Mouse (Mus musculus) erythroblast, embryonic 14.5 days (primary cell): ENCODE measurements around the gene Coq5. TPM values are rescaled to one million over a fixed set of nuclear protein-coding genes. Genes with fewer than 3 reads are reported as not detected.

Source experiments
- H3K27me3 ChIP-seq: 2 replicates; pipeline ENCODE4 v1.6.1; 2012; ENCODE audit warnings: inconsistent platforms; ENCODE audit not compliant: control insufficient read depth
- H3K36me3 ChIP-seq: 2 replicates; pipeline ENCODE4 v1.6.1; 2012; ENCODE audit warnings: mild to moderate bottlenecking, inconsistent platforms; ENCODE audit not compliant: control insufficient read depth
- H3K4me1 ChIP-seq: 2 replicates; pipeline ENCODE4 v1.6.1; 2012; ENCODE audit warnings: inconsistent platforms; ENCODE audit not compliant: control insufficient read depth
- H3K4me3 ChIP-seq: replicated peaks from 2 replicates; pipeline ENCODE3; 2012; ENCODE audit warnings: moderate library complexity, mild to moderate bottlenecking, inconsistent platforms
- H3K9me3 ChIP-seq: 2 replicates; pipeline ENCODE4 v1.6.1; 2012; ENCODE audit warnings: low read length, inconsistent platforms, mixed read lengths; ENCODE audit not compliant: control insufficient read depth
- GATA1 ChIP-seq: IDR thresholded peaks from 2 replicates; pipeline ENCODE4 v1.6.1; 2012; ENCODE audit warnings: low read length, inconsistent platforms, mixed read lengths
- TAL1 ChIP-seq: IDR thresholded peaks from 3 replicates; pipeline ENCODE4 v1.6.1; 2012; ENCODE audit warnings: low read length, inconsistent platforms, mixed read lengths
- polyA plus RNA-seq: library from polyadenylated mRNA; stranded (reverse); fragments of >175 nt; gene quantifications from 2 replicates; pipeline ENCODE4 v1.2.3, GENCODE M21; 2012

Coq5 gene
- polyA plus RNA-seq, 1 experiment, result 1.6 TPM

DNA sequence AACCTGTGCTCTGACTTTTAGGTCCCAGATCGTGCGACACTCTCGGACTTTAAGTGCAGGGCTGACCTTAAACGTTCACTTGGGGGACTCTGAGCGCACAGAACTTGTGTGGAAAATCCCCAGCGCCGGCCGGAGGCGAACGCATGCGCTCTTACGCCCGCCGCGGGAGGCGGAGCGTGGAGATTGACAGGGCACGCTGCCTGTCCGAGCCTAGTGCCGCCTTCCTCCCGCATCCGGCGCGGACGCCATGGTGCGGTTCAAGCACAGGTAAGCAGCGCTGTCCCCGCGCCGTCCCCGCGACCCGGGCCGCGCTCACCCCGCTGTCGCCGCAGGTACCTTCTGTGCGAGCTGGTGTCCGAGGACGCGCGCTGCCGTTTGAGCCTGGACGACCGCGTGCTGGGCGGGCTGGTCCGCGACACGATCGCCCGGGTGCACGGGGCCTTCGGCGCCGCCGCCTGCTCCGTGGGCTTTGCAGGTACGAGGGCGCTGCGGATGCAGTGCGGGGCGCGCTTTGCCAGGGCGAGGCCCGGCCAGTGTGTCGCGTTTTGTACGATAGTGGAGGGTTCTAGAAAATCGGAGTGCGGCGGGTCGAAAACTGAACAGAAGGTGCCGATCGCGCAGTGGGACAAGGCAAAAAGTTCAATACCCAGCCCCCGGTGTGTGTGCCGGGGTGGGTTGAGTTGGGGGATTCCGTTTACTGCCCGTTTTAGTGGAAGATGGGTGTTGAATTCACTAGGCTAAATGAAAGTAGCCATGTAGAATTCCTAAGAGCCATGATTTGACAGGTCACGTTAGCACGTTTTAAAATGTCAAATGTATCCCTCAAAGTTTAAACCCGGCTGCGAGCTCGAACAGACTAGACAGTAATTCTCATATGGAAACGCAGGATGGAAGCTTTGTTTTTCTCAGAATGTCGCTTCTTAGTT, 41.4 kb upstream of the Coq5 start:
- H3K9me3 ChIP-seq, result no peaks in the 10 kb centered on the region; the same call in 1 of the 2 replicates
- TF ChIP-seq GATA1, result no peak
- TF ChIP-seq TAL1, result no peak
- H3K4me1 ChIP-seq, result peaks cover 44% of the 10 kb centered on the region
- H3K27me3 ChIP-seq, result peaks cover 31% of the 10 kb centered on the region
- H3K36me3 ChIP-seq, result peaks cover 46% of the 10 kb centered on the region
- H3K4me3 ChIP-seq, result peak overlapping the region; percentile 98

GRCm38 (mm10) chr5:115238729-115239195, 40.7 kb upstream of the Coq5 start:
- Histone ChIP-seq H3K9me3 (no peaks in the 10 kb centered on the region; the same call in 1 of the 2 replicates), H3K4me1 (peaks cover 44% of the 10 kb centered on the region), H3K36me3 (peaks cover 53% of the 10 kb centered on the region), H3K4me3 (peak overlapping the region; percentile 98), H3K27me3 (peaks cover 24% of the 10 kb centered on the region)
- TF ChIP-seq TAL1, result no peak
- no peak for TF ChIP-seq GATA1

DNA sequence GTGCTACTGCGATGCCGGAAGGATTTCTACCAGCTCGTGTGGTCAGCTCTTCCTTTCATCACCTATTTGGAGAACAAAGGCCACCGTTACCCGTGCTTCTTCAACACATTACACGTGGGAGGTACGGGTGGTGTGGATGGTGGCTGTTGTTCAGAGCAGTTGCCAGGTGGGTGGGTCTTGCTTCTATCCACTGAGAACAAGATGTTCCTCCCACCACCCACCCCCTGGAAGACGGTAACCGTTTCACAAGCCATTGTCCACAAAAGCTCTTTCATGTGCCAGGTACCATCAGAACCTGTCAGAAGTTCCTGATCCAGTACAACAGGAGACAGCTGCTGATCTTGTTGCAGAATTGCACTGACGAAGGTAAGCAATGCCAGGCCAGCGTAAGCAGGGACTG, 39.3 kb upstream of the Coq5 start:
- H3K27me3 ChIP-seq, result peaks cover 10% of the 10 kb centered on the region
- H3K4me3 ChIP-seq, result no peak overlapping the region
- peaks cover 68% of the 10 kb centered on the region for H3K36me3 ChIP-seq
- H3K9me3 ChIP-seq, result no peaks in the 10 kb centered on the region; the same call in 1 of the 2 replicates
- peaks cover 39% of the 10 kb centered on the region for H3K4me1 ChIP-seq
- TF ChIP-seq TAL1, result no peak
- TF ChIP-seq GATA1, result no peak

DNA sequence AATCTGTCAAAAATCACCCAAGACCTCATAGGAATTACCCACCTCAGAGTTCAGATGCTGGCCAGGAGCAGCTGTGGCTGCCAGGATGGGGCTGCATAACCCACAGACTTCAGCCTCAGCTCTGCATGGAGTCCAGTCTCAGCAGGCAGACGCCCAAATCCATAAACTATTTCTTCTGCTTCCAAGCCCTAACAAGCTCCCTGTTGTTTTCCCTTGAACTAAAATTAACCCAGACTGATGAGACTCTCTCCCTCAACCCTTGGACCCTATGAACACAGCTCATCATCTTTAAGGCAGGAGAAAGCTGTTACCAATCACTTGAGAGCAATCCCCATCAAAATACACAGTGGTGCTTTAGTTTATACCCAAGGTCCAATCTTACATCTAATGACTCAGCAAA, 24.0 kb upstream of the Coq5 start:
- no peaks in the 10 kb centered on the region for H3K9me3 ChIP-seq
- no peaks in the 10 kb centered on the region for H3K27me3 ChIP-seq
- no peak for TF ChIP-seq TAL1
- TF ChIP-seq GATA1, result no peak
- no peak overlapping the region for H3K4me3 ChIP-seq
- peaks cover 35% of the 10 kb centered on the region for H3K4me1 ChIP-seq
- H3K36me3 ChIP-seq, result peaks cover 80% of the 10 kb centered on the region

- H3K27me3 ChIP-seq, result no peaks in the 10 kb centered on the region
- H3K9me3 ChIP-seq, result no peaks in the 10 kb centered on the region
- no peak overlapping the region for H3K4me3 ChIP-seq
- TF ChIP-seq TAL1 (no peak), GATA1 (no peak)
- H3K36me3 ChIP-seq, result peaks cover 82% of the 10 kb centered on the region
- peaks cover 49% of the 10 kb centered on the region for H3K4me1 ChIP-seq
Measured at GRCm38 (mm10) chr5:115256909-115257546, 22.4 kb upstream of the Coq5 start.

DNA sequence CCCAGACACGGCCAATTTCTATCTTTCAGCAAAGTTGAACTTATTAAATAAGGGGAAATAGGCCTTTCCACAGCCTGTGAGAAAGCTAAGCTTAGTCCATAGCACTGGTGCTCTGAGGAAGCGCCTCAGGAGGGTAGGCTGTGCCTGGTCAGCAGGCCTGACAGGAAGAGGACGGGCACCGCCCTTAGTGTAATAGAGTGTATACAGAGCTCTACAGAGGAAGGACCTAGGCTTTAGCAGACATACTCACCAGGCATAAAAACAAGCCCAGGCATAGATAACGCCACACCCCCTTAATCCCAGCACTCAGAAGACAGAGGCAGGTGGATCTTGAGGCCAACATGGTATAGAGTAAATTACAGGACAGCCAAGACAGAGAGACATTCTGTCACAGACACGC, 19.1 kb upstream of the Coq5 start:
- TF ChIP-seq TAL1 (no peak), GATA1 (no peak)
- Histone ChIP-seq H3K4me3 (no peak overlapping the region), H3K27me3 (no peaks in the 10 kb centered on the region), H3K4me1 (peaks cover 78% of the 10 kb centered on the region), H3K9me3 (no peaks in the 10 kb centered on the region), H3K36me3 (peaks cover 97% of the 10 kb centered on the region)

GRCm38 (mm10) chr5:115261141-115261540, 18.3 kb upstream of the Coq5 start:
- no peaks in the 10 kb centered on the region for H3K9me3 ChIP-seq
- peaks cover 97% of the 10 kb centered on the region for H3K36me3 ChIP-seq
- H3K4me3 ChIP-seq, result no peak overlapping the region
- TF ChIP-seq TAL1 (no peak), GATA1 (no peak)
- no peaks in the 10 kb centered on the region for H3K27me3 ChIP-seq
- peaks cover 79% of the 10 kb centered on the region for H3K4me1 ChIP-seq

DNA sequence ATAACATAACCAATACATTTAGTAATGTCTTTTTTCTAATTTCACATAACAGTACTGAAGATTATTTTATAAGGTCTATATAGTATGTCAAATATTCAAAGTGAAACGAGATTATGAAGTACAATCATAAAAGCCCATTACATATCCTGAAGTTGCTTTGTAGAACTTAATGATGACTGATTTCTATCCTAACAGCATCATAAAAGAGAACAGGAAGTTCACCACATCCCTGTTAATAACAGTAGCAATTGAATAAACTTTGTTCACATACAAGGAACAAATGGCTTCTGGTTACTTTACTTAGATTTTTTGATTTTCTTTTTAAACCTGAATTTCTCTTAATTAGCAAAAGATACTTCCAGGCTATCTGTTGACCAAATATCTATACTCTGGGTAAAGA, 17.6 kb upstream of the Coq5 start:
- Histone ChIP-seq H3K4me1 (peaks cover 80% of the 10 kb centered on the region), H3K4me3 (no peak overlapping the region), H3K36me3 (peaks cover 97% of the 10 kb centered on the region), H3K27me3 (no peaks in the 10 kb centered on the region), H3K9me3 (no peaks in the 10 kb centered on the region)
- TF ChIP-seq GATA1 (no peak), TAL1 (no peak)

DNA sequence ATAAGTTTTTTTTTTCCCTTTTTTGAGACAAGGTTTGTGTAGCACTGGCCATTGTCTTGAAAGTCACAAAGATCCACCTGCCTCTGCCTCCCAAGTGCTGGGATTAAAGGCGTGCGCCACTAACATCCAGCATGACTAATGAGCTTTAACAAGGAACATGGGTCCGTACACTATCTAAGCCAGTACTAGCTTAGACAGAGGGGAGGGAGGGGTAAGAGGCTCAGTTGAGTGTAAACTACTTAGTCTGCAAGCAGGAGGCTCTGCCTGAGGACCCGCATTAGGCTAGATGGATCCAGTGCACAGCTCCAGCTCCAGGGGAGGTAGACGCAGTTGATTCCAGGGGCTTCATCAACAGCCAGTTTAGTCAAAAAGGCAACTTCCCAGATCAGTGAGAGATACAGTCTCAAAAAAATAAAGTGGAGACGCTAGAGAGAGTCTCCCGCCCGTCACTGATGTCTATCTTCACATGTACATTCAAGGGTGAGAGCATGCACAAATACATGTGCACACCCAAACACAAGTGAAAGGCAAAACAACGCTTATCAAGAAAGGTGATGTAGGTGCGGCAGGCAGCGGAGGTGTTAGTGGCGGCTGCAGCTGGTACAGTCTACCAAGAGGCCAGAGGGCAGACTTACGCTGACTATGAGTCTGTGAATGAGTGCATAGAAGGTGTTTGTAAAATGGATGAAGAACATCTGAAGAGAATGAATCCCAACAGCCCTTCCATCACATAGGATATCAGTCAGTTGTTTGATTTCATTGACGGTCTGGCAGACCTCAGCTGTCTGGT, 16.8 kb upstream of the Coq5 start:
- no peaks in the 10 kb centered on the region for H3K9me3 ChIP-seq
- TF ChIP-seq GATA1 (no peak), TAL1 (no peak)
- no peak overlapping the region for H3K4me3 ChIP-seq
- H3K4me1 ChIP-seq, result peaks cover 83% of the 10 kb centered on the region
- H3K36me3 ChIP-seq, result peaks cover 93% of the 10 kb centered on the region
- no peaks in the 10 kb centered on the region for H3K27me3 ChIP-seq
